Mouse (Mus musculus) cerebellum, adult 9-10 months (tissue): ENCODE results near the gene St8sia6.
"Not testable (repeated sequence)": the region's sequence is repeated elsewhere in the genome, so short reads cannot be mapped to it uniquely, and the experiment has no call there.

Source experiments
- DNase-seq: peaks from one replicate; pipeline ENCODE4 v3.0.0; 2022

The St8sia6 gene

GRCm38 (mm10) chr2:13757412-13757811, 36.5 kb downstream of the St8sia6 start:
- no peak for DNase-seq

GRCm38 (mm10) chr2:13755733-13756132, 38.1 kb downstream of the St8sia6 start:
- DNase-seq = no peak

- no peak for DNase-seq
Observed at GRCm38 (mm10) chr2:13751691-13752090, 42.2 kb downstream of the St8sia6 start.

GRCm38 (mm10) chr2:13750777-13751176, 43.1 kb downstream of the St8sia6 start:
- no peak for DNase-seq

GRCm38 (mm10) chr2:13750089-13750488, 43.8 kb downstream of the St8sia6 start:
- no peak for DNase-seq

GRCm38 (mm10) chr2:13749176-13749575, 44.7 kb downstream of the St8sia6 start:
- no peak for DNase-seq

GRCm38 (mm10) chr2:13747576-13747975, 46.3 kb downstream of the St8sia6 start:
- no peak for DNase-seq

GRCm38 (mm10) chr2:13746023-13746422, 47.8 kb downstream of the St8sia6 start:
- DNase-seq = no peak

- no peak for DNase-seq
Observed at GRCm38 (mm10) chr2:13738704-13739103, 55.2 kb downstream of the St8sia6 start.

GRCm38 (mm10) chr2:13727901-13728300, 66.0 kb downstream of the St8sia6 start:
- no peak for DNase-seq

GRCm38 (mm10) chr2:13725592-13725991, 68.3 kb downstream of the St8sia6 start:
- DNase-seq = no peak

GRCm38 (mm10) chr2:13722241-13722640, 71.6 kb downstream of the St8sia6 start:
- no peak for DNase-seq

GRCm38 (mm10) chr2:13718628-13719185, 75.2 kb downstream of the St8sia6 start:
- no peak for DNase-seq

- DNase-seq = no peak
Observed at GRCm38 (mm10) chr2:13708785-13709184, 85.1 kb downstream of the St8sia6 start.

GRCm38 (mm10) chr2:13697514-13697913, 96.3 kb downstream of the St8sia6 start:
- no peak for DNase-seq

GRCm38 (mm10) chr2:13694417-13694816, 99.4 kb downstream of the St8sia6 start:
- no peak for DNase-seq

GRCm38 (mm10) chr2:13684380-13684779, 109.5 kb downstream of the St8sia6 start:
- DNase-seq = no peak

- no peak for DNase-seq
Observed at GRCm38 (mm10) chr2:13683205-13683570, 110.7 kb downstream of the St8sia6 start.

GRCm38 (mm10) chr2:13682488-13683204, 111.2 kb downstream of the St8sia6 start:
- peak; percentile 5 for DNase-seq

- no peak for DNase-seq
Observed at GRCm38 (mm10) chr2:13672946-13673345, 120.9 kb downstream of the St8sia6 start.

GRCm38 (mm10) chr2:13672426-13672825, 121.4 kb downstream of the St8sia6 start:
- no peak for DNase-seq

GRCm38 (mm10) chr2:13634866-13635265, 159.0 kb downstream of the St8sia6 start:
- DNase-seq = no peak

GRCm38 (mm10) chr2:13630136-13630832, 163.6 kb downstream of the St8sia6 start:
- no peak for DNase-seq

GRCm38 (mm10) chr2:13603636-13604035, 190.2 kb downstream of the St8sia6 start:
- not testable (repeated sequence) for DNase-seq
